Mouse (Mus musculus) liver, adult 2 months (tissue): ENCODE data around the gene Chmp3.

ENCODE experiments used
- CTCF ChIP-seq: fragments of 200-500 bp; IDR thresholded peaks from 2 replicates; pipeline ENCODE4 v1.5.1; 2011; ENCODE audit warnings: low read depth, low read length, control low read depth
- POLR2A ChIP-seq: fragments of 200-500 bp; IDR thresholded peaks from 2 replicates; pipeline ENCODE4 v1.6.1; 2011; ENCODE audit warnings: low read length, control low read depth; ENCODE audit not compliant: insufficient read depth; ENCODE audit errors: extremely low read depth

- TF ChIP-seq CTCF (no peak), POLR2A (no peak)
Observed at GRCm38 (mm10) chr6:71607756-71608155, 64.2 kb downstream of the Chmp3 start.
